In the genomic region with DNA sequence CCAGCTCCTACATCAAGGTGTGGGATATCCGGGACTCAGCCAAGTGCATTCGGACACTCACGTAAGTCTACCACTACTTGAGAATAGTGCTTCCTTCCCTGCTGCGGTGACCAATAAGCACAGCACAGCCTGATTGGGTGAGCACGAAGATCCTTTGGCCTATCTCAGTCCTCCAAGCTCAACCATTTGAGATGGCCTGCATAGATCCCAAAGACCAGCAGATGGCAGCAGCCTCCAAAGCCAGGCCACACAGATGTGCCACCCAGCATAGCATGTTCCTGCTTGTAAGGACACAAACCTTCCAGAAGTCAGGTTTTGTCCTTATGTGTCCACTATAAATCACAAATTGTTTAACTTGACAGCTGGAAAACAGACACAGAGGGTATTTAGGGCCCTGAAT, we compare ENCODE assay signal across 9 mouse cellular contexts. TPM values are rescaled to one million over a fixed set of nuclear protein-coding genes. Genes with fewer than 3 reads are reported as not detected.
DNase-seq lines count a peak whose midpoint lies in the region; ATAC-seq and TF ChIP-seq lines count a peak whose summit lies in the region.
"Had no signal": no experiment of that assay in that cellular context is flagged by ENCODE, and none has a peak within 500 bp of the region (broad histone marks: within the 10 kb centered on the region; RNA-seq: fewer than 3 reads in every experiment).

No protein-coding gene starts in this region.

- peak; percentile 92 for TF ChIP-seq CTCF in cerebellum, adult 2 months (IDR thresholded peaks at IDR 0.05; ENCODE audit: borderline replicate concordance, insufficient read depth, low read depth, low read length)
- peak; percentile 89 for TF ChIP-seq CTCF in forebrain, postnatal 0 days (IDR thresholded peaks at IDR 0.05; ENCODE audit: low read depth)
- TF ChIP-seq CTCF in layer of hippocampus, adult 2 months (conservative IDR thresholded peaks at IDR 0.05), result peak; percentile 89

- TF ChIP-seq POLR2A in cerebellum, adult 2 months (IDR thresholded peaks at IDR 0.05; ENCODE audit: borderline replicate concordance, insufficient read depth, low read length), result no peak

- 6% methylated on average over 5 of the region's 5 CpGs for WGBS in cerebellum, adult 2 months
- 8% methylated on average over 5 of the region's 5 CpGs for WGBS in forebrain, postnatal 0 days
- WGBS in hindbrain, embryonic 10.5 days, result 14% methylated on average over 5 of the region's 5 CpGs
- WGBS in lung, embryonic 16.5 days, result 4% methylated on average over 5 of the region's 5 CpGs

- H3K4me3 ChIP-seq in cerebellum, adult 2 months (replicated peaks; ENCODE audit: insufficient read depth, low read depth, low read length), result no peak overlapping the region
- no peak overlapping the region for H3K4me3 ChIP-seq in forebrain, postnatal 0 days (ENCODE audit: low read depth, low read length)
- H3K4me3 ChIP-seq in hindbrain, embryonic 10.5 days, result no peak overlapping the region
- H3K4me3 ChIP-seq in layer of hippocampus, adult 2 months, result no peak overlapping the region
- H3K4me3 ChIP-seq in lung, embryonic 16.5 days (ENCODE audit: low read length), result no peak overlapping the region
- H3K4me3 ChIP-seq: myocyte had no signal

- H3K27me3 ChIP-seq in cerebellum, adult 2 months (ENCODE audit: control insufficient read depth, insufficient read depth, low read length), result no peaks in the 10 kb centered on the region
- no peaks in the 10 kb centered on the region for H3K27me3 ChIP-seq in forebrain, postnatal 0 days (ENCODE audit: insufficient read depth, low read length)
- H3K27me3 ChIP-seq in hindbrain, embryonic 10.5 days (ENCODE audit: insufficient read depth, poor library complexity, severe bottlenecking), result no peaks in the 10 kb centered on the region
- no peaks in the 10 kb centered on the region for H3K27me3 ChIP-seq in lung, embryonic 16.5 days (ENCODE audit: control insufficient read depth, insufficient read depth, low read depth, low read length)

- H3K4me2 ChIP-seq in forebrain, postnatal 0 days (ENCODE audit: low read depth), result no peak overlapping the region
- H3K4me2 ChIP-seq in lung, embryonic 16.5 days (ENCODE audit: low read depth, low read length), result no peak overlapping the region

- DNase-seq in R1 (ENCODE audit: low read depth, low spot score), result peak; percentile 74
- DNase-seq in cerebellum, adult 2 months, result peak; percentile 73 to 75
- peak; percentile 87 for DNase-seq in forebrain, postnatal 0 days
- peak; percentile 84 for DNase-seq in hindbrain, embryonic 10.5 days (ENCODE audit: low spot score)
- DNase-seq in layer of hippocampus, adult 2 months (ENCODE audit: low spot score in 2 of 2), result peak; percentile 63 to 72
- DNase-seq in ovary, postnatal 14 days (ENCODE audit: low spot score), result peak; percentile 58
- peak; percentile 65 for DNase-seq in urinary bladder, postnatal 25 days (ENCODE audit: low spot score)

- H3K9ac ChIP-seq in forebrain, postnatal 0 days, result no peak overlapping the region
- no peak overlapping the region for H3K9ac ChIP-seq in lung, embryonic 16.5 days (ENCODE audit: low read length)

- H3K27ac ChIP-seq in cerebellum, adult 2 months (ENCODE audit: insufficient read depth, low read length), result no peak overlapping the region
- H3K27ac ChIP-seq in forebrain, postnatal 0 days (ENCODE audit: low read depth, low read length), result no peak overlapping the region
- no peak overlapping the region for H3K27ac ChIP-seq in hindbrain, embryonic 10.5 days
- H3K27ac ChIP-seq in layer of hippocampus, adult 2 months, result no peak overlapping the region
- H3K27ac ChIP-seq in lung, embryonic 16.5 days (ENCODE audit: low read length), result no peak overlapping the region

- H3K9me3 ChIP-seq in forebrain, postnatal 0 days (ENCODE audit: low read length), result no peaks in the 10 kb centered on the region
- no peaks in the 10 kb centered on the region for H3K9me3 ChIP-seq in hindbrain, embryonic 10.5 days
- no peaks in the 10 kb centered on the region for H3K9me3 ChIP-seq in lung, embryonic 16.5 days (ENCODE audit: control insufficient read depth, low read length)

- peaks cover 10% of the 10 kb centered on the region; the same call in 1 of the 2 replicates for H3K4me1 ChIP-seq in cerebellum, adult 2 months (ENCODE audit: control insufficient read depth, insufficient read depth, low read length)
- no peaks in the 10 kb centered on the region for H3K4me1 ChIP-seq in forebrain, postnatal 0 days (ENCODE audit: insufficient read depth)
- peaks cover 49% of the 10 kb centered on the region for H3K4me1 ChIP-seq in hindbrain, embryonic 10.5 days (replicated peaks)
- H3K4me1 ChIP-seq in lung, embryonic 16.5 days (replicated peaks; ENCODE audit: control insufficient read depth, insufficient read depth, low read length), result peaks cover 6% of the 10 kb centered on the region

- peaks cover 93% of the 10 kb centered on the region for H3K36me3 ChIP-seq in forebrain, postnatal 0 days (ENCODE audit: insufficient read depth)
- H3K36me3 ChIP-seq in hindbrain, embryonic 10.5 days, result peaks cover 79% of the 10 kb centered on the region
- no peaks in the 10 kb centered on the region for H3K36me3 ChIP-seq in lung, embryonic 16.5 days (ENCODE audit: control insufficient read depth, insufficient read depth, low read length)

- ATAC-seq in forebrain, postnatal 0 days, result peak; percentile 84
- peak; percentile 84 for ATAC-seq in lung, embryonic 16.5 days (ENCODE audit: low read depth)

RNA-seq across cellular contexts. Expression of gene Kif21b, which starts 38.9 kb away (rescaled TPM):
- polyA plus RNA-seq in cerebellum, adult 2 months (2012; rRNA removed), result 19.1 and 21.0 TPM in 2 replicates
- 120 and 135 TPM in 2 replicates for total RNA-seq in forebrain, postnatal 0 days (2014; rRNA removed)
- 24.8 and 29.2 TPM in 2 replicates for polyA plus RNA-seq in forebrain, postnatal 0 days (2015; fragmentation: Nextera tagmentation; extraction: Ambion mirVana)
- 6.6 and 15.5 TPM in 2 replicates for polyA plus RNA-seq in hindbrain, embryonic 10.5 days (2016; fragmentation: Nextera tagmentation; extraction: Ambion mirVana)
- 10 to 100 TPM; 33.9 to 36.5 TPM for total RNA-seq in layer of hippocampus, adult 2 months (2021)
- polyA plus RNA-seq in lung, embryonic 16.5 days (2015; fragmentation: Nextera tagmentation; extraction: Ambion mirVana), result 2.2 and 2.6 TPM in 2 replicates

RNA-seq across cellular contexts. Expression of gene Mroh3, which starts 42.5 kb away (rescaled TPM):
- polyA plus RNA-seq in cerebellum, adult 2 months (2012; rRNA removed), result 0.63 and 1.0 TPM in 2 replicates
- total RNA-seq in forebrain, postnatal 0 days (2014; rRNA removed), result not detected in 2 replicates
- not detected in 2 replicates for polyA plus RNA-seq in forebrain, postnatal 0 days (2015; fragmentation: Nextera tagmentation; extraction: Ambion mirVana)
- 0.40 and 0.47 TPM in 2 replicates for polyA plus RNA-seq in hindbrain, embryonic 10.5 days (2016; fragmentation: Nextera tagmentation; extraction: Ambion mirVana)
- 1 to 10 TPM; 1.3 to 1.5 TPM for total RNA-seq in layer of hippocampus, adult 2 months (2021)
- polyA plus RNA-seq in lung, embryonic 16.5 days (2015; fragmentation: Nextera tagmentation; extraction: Ambion mirVana), result 0.24 TPM in 1 of 2 replicates, not detected in the other
